Mouse (Mus musculus) midbrain, embryonic 12.5 days (tissue): ENCODE results near the gene Tox2. TPM values are rescaled to one million over a fixed set of nuclear protein-coding genes. Genes with fewer than 3 reads are reported as not detected.

Source experiments
- ATAC-seq: fragments of 200-750 bp; cut with Nextera tagmentation; 2 replicates; pipeline ENCODE4 v1.8.0; 2017; ENCODE audit warnings: low read depth, moderate TSS enrichment, moderate library complexity; ENCODE audit not compliant: low FRiP score
- H3K27ac ChIP-seq: fragments of 300-500 bp; sonication (generic); replicated peaks from 2 replicates; pipeline ENCODE4 v1.5.1; 2016; ENCODE audit warnings: mild to moderate bottlenecking
- H3K27me3 ChIP-seq: fragments of 300-500 bp; sonication (generic); 2 replicates; pipeline ENCODE4 v1.6.1; 2016; ENCODE audit warnings: mild to moderate bottlenecking
- H3K36me3 ChIP-seq: fragments of 300-500 bp; sonication (generic); 2 replicates; pipeline ENCODE4 v1.6.1; 2016
- H3K4me1 ChIP-seq: fragments of 300-500 bp; sonication (generic); 2 replicates; pipeline ENCODE4 v1.6.1; 2016
- H3K4me2 ChIP-seq: fragments of 300-500 bp; sonication (generic); replicated peaks from 2 replicates; pipeline ENCODE4 v1.6.1; 2016; ENCODE audit warnings: mild to moderate bottlenecking, moderate library complexity
- H3K4me3 ChIP-seq: fragments of 300-500 bp; sonication (generic); 2 replicates; pipeline ENCODE4 v1.5.1; 2016; ENCODE audit warnings: mild to moderate bottlenecking
- H3K9ac ChIP-seq: fragments of 300-500 bp; sonication (generic); replicated peaks from 2 replicates; pipeline ENCODE4 v1.6.1; 2016; ENCODE audit warnings: mild to moderate bottlenecking, moderate library complexity
- H3K9me3 ChIP-seq: fragments of 300-500 bp; sonication (generic); 2 replicates; pipeline ENCODE4 v1.6.1; 2016; ENCODE audit warnings: mild to moderate bottlenecking
- WGBS: fragments of 180-500 bp; shearing (Covaris S2); methylation state at CpG from one replicate; pipeline ENCODE4 v1.1.7; 2016; 5-methylcytosine and 5-hydroxymethylcytosine counted together
- polyA plus RNA-seq: library from polyadenylated mRNA; unstranded; fragments of >200 nt; fragmentation: Nextera tagmentation; extraction: Ambion mirVana; gene quantifications from 2 replicates; pipeline ENCODE4 v1.2.1, GENCODE M21; 2016

Tox2 gene
- polyA plus RNA-seq, 1 experiment from 2014 or later = 38.1 TPM

DNA sequence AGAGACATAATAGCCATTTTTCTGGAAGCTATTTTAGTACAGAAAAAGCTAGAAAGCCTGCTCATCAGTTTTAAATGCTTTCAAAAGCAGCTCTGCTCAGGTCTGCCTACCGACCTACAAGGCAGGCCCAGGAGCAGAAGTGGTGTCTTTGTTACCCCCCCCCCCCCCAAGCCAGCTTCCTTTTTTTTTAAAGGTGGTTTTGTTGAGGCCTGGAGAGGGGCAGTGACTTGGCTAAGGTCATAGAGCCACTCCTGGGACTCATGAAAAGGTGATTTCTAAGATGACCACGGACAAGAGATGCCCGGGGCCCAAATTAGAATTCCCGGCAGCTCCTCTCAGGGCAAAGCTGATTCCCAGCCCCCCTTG is 59.1 kb downstream of the Tox2 start:
- no peak for ATAC-seq
- Histone ChIP-seq H3K4me3 (no peak overlapping the region), H3K9ac (no peak overlapping the region), H3K27me3 (no peaks in the 10 kb centered on the region), H3K9me3 (no peaks in the 10 kb centered on the region), H3K4me1 (peaks cover 6% of the 10 kb centered on the region; the same call in 1 of the 2 replicates), H3K36me3 (peaks cover 4% of the 10 kb centered on the region; the same call in 1 of the 2 replicates), H3K27ac (no peak overlapping the region), H3K4me2 (no peak overlapping the region)
- WGBS = 85% methylated on average over 4 of the region's 4 CpGs

- no peak overlapping the region for H3K9ac ChIP-seq
- 0 out of 2 replicates have a peak, but pooled peaks cover 4% of the 10 kb centered on the region for H3K4me1 ChIP-seq
- H3K27me3 ChIP-seq = no peaks in the 10 kb centered on the region
- no peak overlapping the region for H3K27ac ChIP-seq
- no peak overlapping the region for H3K4me3 ChIP-seq
- peaks cover 12% of the 10 kb centered on the region; the same call in 1 of the 2 replicates for H3K36me3 ChIP-seq
- no peak for ATAC-seq
- no peak overlapping the region for H3K4me2 ChIP-seq
- no peaks in the 10 kb centered on the region for H3K9me3 ChIP-seq
These were observed 64.2 kb downstream of the Tox2 start for GRCm38 (mm10) chr2:163267097-163267496.

GRCm38 (mm10) chr2:163271581-163272492 is 68.9 kb downstream of the Tox2 start:
- no peak overlapping the region for H3K9ac ChIP-seq
- H3K27me3 ChIP-seq = no peaks in the 10 kb centered on the region; the same call in 1 of the 2 replicates
- H3K9me3 ChIP-seq = no peaks in the 10 kb centered on the region
- peaks cover 11% of the 10 kb centered on the region; the same call in 1 of the 2 replicates for H3K36me3 ChIP-seq
- no peak overlapping the region for H3K4me3 ChIP-seq
- H3K27ac ChIP-seq = no peak overlapping the region
- 0 out of 2 replicates have a peak, but pooled peaks cover 4% of the 10 kb centered on the region for H3K4me1 ChIP-seq
- 65% methylated on average over 8 of the region's 8 CpGs for WGBS
- no peak for ATAC-seq
- no peak overlapping the region for H3K4me2 ChIP-seq

GRCm38 (mm10) chr2:163273815-163274214 is 70.9 kb downstream of the Tox2 start:
- H3K4me2 ChIP-seq = no peak overlapping the region
- ATAC-seq = no peak
- WGBS = 85% methylated on average over 8 of the region's 8 CpGs

DNA sequence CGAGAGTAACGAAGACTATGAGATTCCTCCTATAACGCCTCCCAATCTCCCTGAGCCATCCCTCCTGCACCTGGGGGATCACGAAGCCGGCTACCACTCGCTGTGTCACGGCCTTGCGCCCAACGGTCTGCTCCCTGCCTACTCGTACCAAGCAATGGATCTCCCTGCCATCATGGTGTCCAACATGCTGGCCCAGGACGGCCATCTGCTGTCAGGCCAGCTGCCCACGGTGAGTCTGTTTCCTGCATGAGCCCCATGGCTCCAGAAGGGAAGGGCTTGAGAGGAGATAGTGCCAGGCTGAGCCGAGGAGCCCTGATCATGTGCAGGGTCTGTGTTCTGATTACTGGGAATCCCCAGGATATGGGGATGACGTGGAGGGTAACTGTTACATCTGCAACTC is 73.1 kb downstream of the Tox2 start:
- no peak overlapping the region for H3K4me3 ChIP-seq
- no peak for ATAC-seq
- 92% methylated on average over 14 of the region's 14 CpGs for WGBS

More at GRCm38 (mm10) chr2:163273815-163274214, 70.9 kb downstream of the Tox2 start:
- 0 out of 2 replicates have a peak, but pooled peaks cover 7% of the 10 kb centered on the region for H3K36me3 ChIP-seq
- no peak overlapping the region for H3K4me3 ChIP-seq
- no peaks in the 10 kb centered on the region for H3K9me3 ChIP-seq
- H3K27me3 ChIP-seq = no peaks in the 10 kb centered on the region; the same call in 1 of the 2 replicates
- no peak overlapping the region for H3K27ac ChIP-seq
- peaks cover 17% of the 10 kb centered on the region for H3K4me1 ChIP-seq
- no peak overlapping the region for H3K9ac ChIP-seq

GRCm38 (mm10) chr2:163277979-163278378 is 75.1 kb downstream of the Tox2 start:
- H3K4me2 ChIP-seq = no peak overlapping the region
- 35% methylated on average over 9 of the region's 9 CpGs for whole genome bisulfite sequencing
- peaks cover 7% of the 10 kb centered on the region; the same call in 1 of the 2 replicates for H3K27me3 ChIP-seq
- H3K27ac ChIP-seq = peak overlapping the region; percentile 72
- no peak overlapping the region for H3K4me3 ChIP-seq
- H3K4me1 ChIP-seq = peaks cover 17% of the 10 kb centered on the region
- H3K9ac ChIP-seq = no peak overlapping the region
- H3K9me3 ChIP-seq = no peaks in the 10 kb centered on the region
- ATAC-seq = peak; percentile 55; the same call in 1 of the 2 replicates
- 0 out of 2 replicates have a peak, but pooled peaks cover 7% of the 10 kb centered on the region for H3K36me3 ChIP-seq

More for the DNA sequence above, 73.1 kb downstream of the Tox2 start:
- Histone ChIP-seq H3K27me3 (peaks cover 7% of the 10 kb centered on the region; the same call in 1 of the 2 replicates), H3K4me1 (peaks cover 21% of the 10 kb centered on the region), H3K9me3 (no peaks in the 10 kb centered on the region), H3K27ac (no peak overlapping the region), H3K4me2 (no peak overlapping the region), H3K36me3 (0 out of 2 replicates have a peak, but pooled peaks cover 7% of the 10 kb centered on the region), H3K9ac (no peak overlapping the region)

- no peak for ATAC-seq
- 73% methylated on average over 16 of the region's 23 CpGs for WGBS
- 0 out of 2 replicates have a peak, but pooled peaks cover 7% of the 10 kb centered on the region for H3K36me3 ChIP-seq
These were observed 77.9 kb downstream of the Tox2 start for GRCm38 (mm10) chr2:163280636-163281322.

GRCm38 (mm10) chr2:163284856-163285255 is 81.9 kb downstream of the Tox2 start:
- H3K9me3 ChIP-seq = no peaks in the 10 kb centered on the region
- no peak overlapping the region for H3K9ac ChIP-seq
- no peak for ATAC-seq
- H3K4me1 ChIP-seq = peaks cover 11% of the 10 kb centered on the region
- peak overlapping the region; percentile 64 for H3K27ac ChIP-seq
- no peak overlapping the region for H3K4me2 ChIP-seq
- no peaks in the 10 kb centered on the region for H3K36me3 ChIP-seq
- 77% methylated on average over 7 of the region's 7 CpGs for WGBS
- no peak overlapping the region for H3K4me3 ChIP-seq
- H3K27me3 ChIP-seq = peaks cover 10% of the 10 kb centered on the region; the same call in 1 of the 2 replicates

More at GRCm38 (mm10) chr2:163280636-163281322, 77.9 kb downstream of the Tox2 start:
- Histone ChIP-seq H3K27ac (no peak overlapping the region), H3K4me2 (no peak overlapping the region), H3K4me3 (no peak overlapping the region), H3K9me3 (no peaks in the 10 kb centered on the region), H3K9ac (no peak overlapping the region), H3K27me3 (peaks cover 7% of the 10 kb centered on the region; the same call in 1 of the 2 replicates), H3K4me1 (peaks cover 17% of the 10 kb centered on the region)

DNA sequence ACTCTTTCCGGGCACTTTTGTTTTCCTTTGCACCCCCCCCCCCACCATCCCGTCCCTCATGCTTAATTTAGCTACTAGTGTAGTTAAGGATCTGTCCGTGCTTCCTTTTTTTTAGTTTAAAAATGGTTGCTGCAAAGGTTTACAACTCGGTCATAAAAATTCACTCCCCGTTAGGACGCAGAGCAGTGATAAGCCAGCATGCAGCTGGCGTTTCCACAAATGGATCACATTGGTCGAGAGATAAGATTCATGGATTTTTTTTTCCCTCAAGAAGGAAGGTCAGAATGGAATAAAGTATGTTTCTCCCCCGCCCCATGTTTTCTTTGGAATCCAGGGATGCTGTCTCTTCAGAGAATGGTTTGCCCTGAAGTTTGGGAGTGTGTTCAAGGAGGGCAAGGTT is 82.4 kb downstream of the Tox2 start:
- no peak for ATAC-seq
- H3K27me3 ChIP-seq = peaks cover 10% of the 10 kb centered on the region; the same call in 1 of the 2 replicates
- WGBS = 85% methylated on average over 9 of the region's 9 CpGs
- H3K4me3 ChIP-seq = no peak overlapping the region
- peak overlapping the region; percentile 21; the same call in 1 of the 2 replicates for H3K27ac ChIP-seq
- H3K4me1 ChIP-seq = peaks cover 11% of the 10 kb centered on the region
- H3K4me2 ChIP-seq = no peak overlapping the region
- H3K9me3 ChIP-seq = no peaks in the 10 kb centered on the region
- no peak overlapping the region for H3K9ac ChIP-seq
- H3K36me3 ChIP-seq = no peaks in the 10 kb centered on the region

GRCm38 (mm10) chr2:163285762-163286161 is 82.8 kb downstream of the Tox2 start:
- Histone ChIP-seq H3K9me3 (no peaks in the 10 kb centered on the region), H3K4me2 (no peak overlapping the region), H3K27ac (peak overlapping the region; percentile 21; the same call in 1 of the 2 replicates), H3K36me3 (no peaks in the 10 kb centered on the region), H3K4me3 (no peak overlapping the region), H3K9ac (no peak overlapping the region), H3K27me3 (peaks cover 10% of the 10 kb centered on the region; the same call in 1 of the 2 replicates), H3K4me1 (peaks cover 11% of the 10 kb centered on the region)
- 59% methylated on average over 7 of the region's 7 CpGs for WGBS
- no peak for ATAC-seq

- no peak overlapping the region for H3K9ac ChIP-seq
- WGBS = 20% methylated on average over 21 of the region's 21 CpGs
- no peak overlapping the region for H3K4me3 ChIP-seq
- peaks cover 10% of the 10 kb centered on the region; the same call in 1 of the 2 replicates for H3K27me3 ChIP-seq
- H3K4me2 ChIP-seq = 0 out of 2 replicates have a peak overlapping the region, but pooled peaks have one; percentile 7
- ATAC-seq = no peak
- H3K9me3 ChIP-seq = no peaks in the 10 kb centered on the region
- H3K4me1 ChIP-seq = peaks cover 11% of the 10 kb centered on the region
- H3K36me3 ChIP-seq = no peaks in the 10 kb centered on the region
- H3K27ac ChIP-seq = peak overlapping the region; percentile 39; the same call in 1 of the 2 replicates
These were observed 86.0 kb downstream of the Tox2 start for GRCm38 (mm10) chr2:163288881-163289379.
